In genomic region chr11:109995624-109996023, GRCm38 (mm10) we compare ENCODE assay signal across 8 mouse cellular contexts. TPM values are rescaled to one million over a fixed set of nuclear protein-coding genes. Genes with fewer than 3 reads are reported as not detected.
DNase-seq lines count a peak whose midpoint lies in the region; ATAC-seq lines count a peak whose summit lies in the region.

Gene Abca8b, minus strand, starts transcription at chr11:109995845.

- H3K4me2 ChIP-seq in embryonic facial prominence, embryonic 15.5 days (replicated peaks) = peak within 1 kb of the TSS; percentile 58
- H3K4me2 ChIP-seq in kidney, embryonic 14.5 days (replicated peaks; ENCODE audit: low read depth, low read length) = peak within 1 kb of the TSS; percentile 68
- peak within 1 kb of the TSS; percentile 71 for H3K4me2 ChIP-seq in limb, embryonic 13.5 days (replicated peaks)
- peak within 1 kb of the TSS; percentile 65 for H3K4me2 ChIP-seq in midbrain, embryonic 14.5 days (ENCODE audit: low read length)
- peak within 1 kb of the TSS; percentile 65 for H3K4me2 ChIP-seq in stomach, embryonic 15.5 days

- H3K9me3 ChIP-seq in embryonic facial prominence, embryonic 15.5 days (replicated peaks) = no peaks in the 10 kb centered on the region
- H3K9me3 ChIP-seq in heart, embryonic 10.5 days = no peaks in the 10 kb centered on the region
- no peaks in the 10 kb centered on the region for H3K9me3 ChIP-seq in kidney, embryonic 14.5 days (ENCODE audit: control insufficient read depth, low read length)
- H3K9me3 ChIP-seq in limb, embryonic 13.5 days = no peaks in the 10 kb centered on the region
- H3K9me3 ChIP-seq in midbrain, embryonic 14.5 days (ENCODE audit: control insufficient read depth, low read length) = no peaks in the 10 kb centered on the region
- H3K9me3 ChIP-seq in stomach, embryonic 15.5 days = no peaks in the 10 kb centered on the region

- no peaks in the 10 kb centered on the region for H3K27me3 ChIP-seq in embryonic facial prominence, embryonic 15.5 days
- no peaks in the 10 kb centered on the region for H3K27me3 ChIP-seq in heart, embryonic 10.5 days (ENCODE audit: insufficient read depth, poor library complexity, severe bottlenecking)
- no peaks in the 10 kb centered on the region for H3K27me3 ChIP-seq in kidney, embryonic 14.5 days (ENCODE audit: control insufficient read depth, insufficient read depth, low read length)
- H3K27me3 ChIP-seq in limb, embryonic 13.5 days = no peaks in the 10 kb centered on the region
- H3K27me3 ChIP-seq in midbrain, embryonic 14.5 days (ENCODE audit: control insufficient read depth, insufficient read depth, low read length) = no peaks in the 10 kb centered on the region
- H3K27me3 ChIP-seq in stomach, embryonic 15.5 days (replicated peaks) = no peaks in the 10 kb centered on the region

- ATAC-seq in embryonic facial prominence, embryonic 15.5 days (ENCODE audit: insufficient number of reproducible peaks, low FRiP score, low TSS enrichment, low read depth) = peak; percentile 89
- ATAC-seq in kidney, embryonic 14.5 days (ENCODE audit: low FRiP score, low TSS enrichment) = peak; percentile 98
- peak; percentile 94 for ATAC-seq in limb, embryonic 13.5 days (ENCODE audit: low FRiP score, low read depth)
- peak; percentile 93 for ATAC-seq in midbrain, embryonic 14.5 days (ENCODE audit: low FRiP score, low TSS enrichment)
- ATAC-seq in stomach, embryonic 15.5 days (ENCODE audit: insufficient read depth, low FRiP score, low read depth) = peak; percentile 91

- no peaks in the 10 kb centered on the region for H3K36me3 ChIP-seq in embryonic facial prominence, embryonic 15.5 days
- H3K36me3 ChIP-seq in heart, embryonic 10.5 days = no peaks in the 10 kb centered on the region
- H3K36me3 ChIP-seq in kidney, embryonic 14.5 days (ENCODE audit: control insufficient read depth, insufficient read depth, low read length) = no peaks in the 10 kb centered on the region
- H3K36me3 ChIP-seq in limb, embryonic 13.5 days = no peaks in the 10 kb centered on the region
- no peaks in the 10 kb centered on the region for H3K36me3 ChIP-seq in midbrain, embryonic 14.5 days (ENCODE audit: control insufficient read depth, insufficient read depth, low read length)
- H3K36me3 ChIP-seq in stomach, embryonic 15.5 days = no peaks in the 10 kb centered on the region

- peak; percentile 45 to 64 for DNase-seq in urinary bladder, adult 18-20 months (ENCODE audit: low spot score in 2 of 2)
- DNase-seq in urinary bladder, postnatal 10 days (ENCODE audit: low spot score) = no peak
- peak; percentile 92 for DNase-seq in heart, embryonic 10.5 days (ENCODE audit: low spot score)
- DNase-seq in midbrain, embryonic 14.5 days = peak; percentile 89

- no peak within 1 kb of the TSS for H3K9ac ChIP-seq in embryonic facial prominence, embryonic 15.5 days
- H3K9ac ChIP-seq in kidney, embryonic 14.5 days (ENCODE audit: low read depth, low read length) = peak within 1 kb of the TSS; percentile 9; the same call in 1 of the 2 replicates
- H3K9ac ChIP-seq in limb, embryonic 13.5 days = peak within 1 kb of the TSS; percentile 55
- H3K9ac ChIP-seq in midbrain, embryonic 14.5 days (replicated peaks; ENCODE audit: low read length) = peak within 1 kb of the TSS; percentile 46; the same call in 1 of the 2 replicates
- no peak within 1 kb of the TSS for H3K9ac ChIP-seq in stomach, embryonic 15.5 days

- 0 out of 2 replicates have a peak within 1 kb of the TSS, but pooled peaks have one; percentile 7 for H3K27ac ChIP-seq in embryonic facial prominence, embryonic 15.5 days (replicated peaks)
- peak within 1 kb of the TSS; percentile 68 for H3K27ac ChIP-seq in heart, embryonic 10.5 days
- no peak within 1 kb of the TSS for H3K27ac ChIP-seq in kidney, embryonic 14.5 days (ENCODE audit: low read depth, low read length)
- peak within 1 kb of the TSS; percentile 44; the same call in 1 of the 2 replicates for H3K27ac ChIP-seq in limb, embryonic 13.5 days
- peak within 1 kb of the TSS; percentile 50 for H3K27ac ChIP-seq in midbrain, embryonic 14.5 days (replicated peaks; ENCODE audit: low read depth, low read length)
- H3K27ac ChIP-seq in stomach, embryonic 15.5 days = no peak within 1 kb of the TSS

- H3K4me1 ChIP-seq in embryonic facial prominence, embryonic 15.5 days = 0 out of 2 replicates have a peak, but pooled peaks cover 11% of the 10 kb centered on the region
- H3K4me1 ChIP-seq in heart, embryonic 10.5 days = 0 out of 2 replicates have a peak, but pooled peaks cover 6% of the 10 kb centered on the region
- no peaks in the 10 kb centered on the region for H3K4me1 ChIP-seq in kidney, embryonic 14.5 days (ENCODE audit: control insufficient read depth, insufficient read depth, low read length)
- H3K4me1 ChIP-seq in limb, embryonic 13.5 days = peaks cover 13% of the 10 kb centered on the region
- H3K4me1 ChIP-seq in midbrain, embryonic 14.5 days (ENCODE audit: control insufficient read depth, insufficient read depth, low read length) = no peaks in the 10 kb centered on the region
- no peaks in the 10 kb centered on the region for H3K4me1 ChIP-seq in stomach, embryonic 15.5 days

- peak within 1 kb of the TSS; percentile 41 for H3K4me3 ChIP-seq in embryonic facial prominence, embryonic 15.5 days (replicated peaks)
- peak within 1 kb of the TSS; percentile 56 for H3K4me3 ChIP-seq in heart, embryonic 10.5 days
- H3K4me3 ChIP-seq in kidney, embryonic 14.5 days (ENCODE audit: low read length) = peak within 1 kb of the TSS; percentile 33
- peak within 1 kb of the TSS; percentile 46 for H3K4me3 ChIP-seq in limb, embryonic 13.5 days
- H3K4me3 ChIP-seq in midbrain, embryonic 14.5 days (replicated peaks; ENCODE audit: low read depth, low read length) = peak within 1 kb of the TSS; percentile 38
- peak within 1 kb of the TSS; percentile 43 for H3K4me3 ChIP-seq in stomach, embryonic 15.5 days (replicated peaks)

- under 1% methylated on average over 15 of the region's 15 CpGs for WGBS in embryonic facial prominence, embryonic 15.5 days
- under 1% methylated on average over 15 of the region's 15 CpGs for WGBS in heart, embryonic 10.5 days
- WGBS in kidney, embryonic 14.5 days = 0% methylated on average over 15 of the region's 15 CpGs
- WGBS in limb, embryonic 13.5 days = under 1% methylated on average over 15 of the region's 15 CpGs
- WGBS in midbrain, embryonic 14.5 days = 0% methylated on average over 15 of the region's 15 CpGs
- WGBS in stomach, embryonic 15.5 days = under 1% methylated on average over 15 of the region's 15 CpGs

RNA-seq across cellular contexts. Expression of gene Abca8b, which starts in this region (rescaled TPM):
- polyA plus RNA-seq in embryonic facial prominence, embryonic 15.5 days (2015; fragmentation: Nextera tagmentation; extraction: Ambion mirVana) = 1.9 and 2.2 TPM in 2 replicates
- 0.48 and 1.1 TPM in 2 replicates for polyA plus RNA-seq in heart, embryonic 10.5 days (2016; fragmentation: Nextera tagmentation; extraction: Ambion mirVana)
- polyA plus RNA-seq in kidney, embryonic 14.5 days (2014; fragmentation: Nextera tagmentation; extraction: Ambion mirVana) = 0.26 and 0.46 TPM in 2 replicates
- 2.0 and 2.3 TPM in 2 replicates for polyA plus RNA-seq in limb, embryonic 13.5 days (2015; fragmentation: Nextera tagmentation; extraction: Ambion mirVana)
- 1.9 and 2.3 TPM in 2 replicates for polyA plus RNA-seq in midbrain, embryonic 14.5 days (2014; fragmentation: Nextera tagmentation; extraction: Ambion mirVana)
- polyA plus RNA-seq in stomach, embryonic 15.5 days (2015; fragmentation: Nextera tagmentation; extraction: Ambion mirVana) = 0.81 and 0.99 TPM in 2 replicates

Comparison
In these comparisons a context has a peak if more than half of its experiments do, and no peak if none do; other contexts are left out.
1. Peak in ATAC-seq, H3K4me3 ChIP-seq, H3K9ac ChIP-seq and H3K4me2 ChIP-seq in kidney, embryonic 14.5 days; RNA of the gene not detected or under 1 TPM.
2. Peak in ATAC-seq, H3K4me3 ChIP-seq and H3K4me2 ChIP-seq in stomach, embryonic 15.5 days; RNA of the gene not detected or under 1 TPM.
3. H3K27ac ChIP-seq: peak in embryonic facial prominence, embryonic 15.5 days (single experiment), heart, embryonic 10.5 days (single experiment), limb, embryonic 13.5 days (single experiment) and midbrain, embryonic 14.5 days (single experiment); none in kidney, embryonic 14.5 days (single experiment) and stomach, embryonic 15.5 days (single experiment).
4. H3K9ac ChIP-seq: peak in limb, embryonic 13.5 days (single experiment) and midbrain, embryonic 14.5 days (single experiment); none in embryonic facial prominence, embryonic 15.5 days (single experiment) and stomach, embryonic 15.5 days (single experiment).
5. Peak in every context shown above with its lines, with median percentiles within 50 percentile points of each other: ATAC-seq, H3K4me2 ChIP-seq and H3K4me3 ChIP-seq.